Mouse (Mus musculus) myocyte (in vitro differentiated cells): ENCODE data around the gene Morn1. TPM values are rescaled to one million over a fixed set of nuclear protein-coding genes. Genes with fewer than 3 reads are reported as not detected.

Experiments
- H3K27me3 ChIP-seq: one replicate; pipeline ENCODE4 v1.6.1; 2011; ENCODE audit not compliant: control insufficient read depth, insufficient read depth, insufficient read length
- H3K36me3 ChIP-seq: one replicate; pipeline ENCODE4 v1.6.1; 2011; ENCODE audit not compliant: control insufficient read depth, insufficient read depth
- H3K4me2 ChIP-seq: one replicate; pipeline ENCODE4 v1.6.1; 2011; ENCODE audit warnings: low read depth, control low read depth
- H3K4me3 ChIP-seq: one replicate; pipeline ENCODE4 v1.5.1; 2011; ENCODE audit warnings: mild to moderate bottlenecking, control low read depth, moderate library complexity
- H3K79me2 ChIP-seq: one replicate; pipeline ENCODE4 v1.6.1; 2011; ENCODE audit not compliant: control insufficient read depth, insufficient read depth
- H3ac ChIP-seq: one replicate; pipeline ENCODE4 v1.6.1; 2011; ENCODE audit not compliant: control insufficient read depth, insufficient read length
- CEBPB ChIP-seq: IDR thresholded peaks from 2 replicates; pipeline ENCODE4 v1.6.1; 2011; ENCODE audit warnings: mild to moderate bottlenecking, moderate library complexity; ENCODE audit not compliant: poor library complexity, insufficient read depth, severe bottlenecking
- E2F4 ChIP-seq: IDR thresholded peaks from one replicate; pipeline ENCODE4 v1.6.1; 2011; ENCODE audit warnings: mild to moderate bottlenecking, control low read depth, moderate library complexity; ENCODE audit not compliant: insufficient read depth
- MAX ChIP-seq: IDR thresholded peaks from one replicate; pipeline ENCODE4 v1.6.1; 2011; ENCODE audit warnings: low read depth, mild to moderate bottlenecking, control low read depth
- MYOD1 ChIP-seq, 3 experiments: IDR thresholded peaks; one replicate each; pipeline ENCODE4 v1.6.1; 2011; ENCODE audit warnings: control low read depth in 2 of 3, low read depth in 2 of 3, mild to moderate bottlenecking in 2 of 3, moderate library complexity in 1 of 3; ENCODE audit not compliant: insufficient read length in 2 of 3, control insufficient read depth in 1 of 3
- MYOG ChIP-seq, 3 experiments: IDR thresholded peaks; one replicate each; pipeline ENCODE4 v1.6.1; 2011; ENCODE audit warnings: control low read depth in 2 of 3, low read depth in 2 of 3, mild to moderate bottlenecking in 2 of 3; ENCODE audit not compliant: insufficient read length in 2 of 3, control insufficient read depth in 1 of 3, insufficient read depth in 1 of 3
- POLR2A ChIP-seq: IDR thresholded peaks from one replicate; pipeline ENCODE4 v1.6.1; 2011; ENCODE audit warnings: low read depth, mild to moderate bottlenecking, control low read depth, moderate library complexity; ENCODE audit not compliant: insufficient read length
- POLR2AphosphoS2 ChIP-seq: IDR thresholded peaks from one replicate; pipeline ENCODE4 v1.6.1; 2011; ENCODE audit warnings: low read depth, control low read depth; ENCODE audit not compliant: insufficient read length
- REST ChIP-seq: IDR thresholded peaks from one replicate; pipeline ENCODE4 v1.6.1; 2011; ENCODE audit warnings: mild to moderate bottlenecking, control low read depth, moderate library complexity; ENCODE audit not compliant: insufficient read depth, insufficient read length
- SRF ChIP-seq: IDR thresholded peaks from one replicate; pipeline ENCODE4 v1.6.1; 2011; ENCODE audit warnings: low read depth; ENCODE audit not compliant: control insufficient read depth, insufficient read length
- TCF12 ChIP-seq: IDR thresholded peaks from one replicate; pipeline ENCODE4 v1.6.1; 2011; ENCODE audit warnings: mild to moderate bottlenecking, control low read depth; ENCODE audit not compliant: poor library complexity, insufficient read depth, severe bottlenecking
- TCF3 ChIP-seq: IDR thresholded peaks from one replicate; pipeline ENCODE4 v1.6.1; 2011; ENCODE audit warnings: low read depth, control low read depth; ENCODE audit not compliant: insufficient read length
- USF1 ChIP-seq: IDR thresholded peaks from one replicate; pipeline ENCODE4 v1.6.1; 2011; ENCODE audit warnings: low read depth, mild to moderate bottlenecking, control low read depth, moderate library complexity
- polyA plus RNA-seq: library from polyadenylated mRNA; unstranded; fragments of >200 nt; fragmentation: generic; extraction: Trizol; gene quantifications from one replicate; pipeline ENCODE4 v1.2.1, GENCODE M21; 2012; ENCODE audit warnings: missing spikeins

The Morn1 gene
- polyA plus RNA-seq, 1 experiment, result 2.6 TPM

DNA sequence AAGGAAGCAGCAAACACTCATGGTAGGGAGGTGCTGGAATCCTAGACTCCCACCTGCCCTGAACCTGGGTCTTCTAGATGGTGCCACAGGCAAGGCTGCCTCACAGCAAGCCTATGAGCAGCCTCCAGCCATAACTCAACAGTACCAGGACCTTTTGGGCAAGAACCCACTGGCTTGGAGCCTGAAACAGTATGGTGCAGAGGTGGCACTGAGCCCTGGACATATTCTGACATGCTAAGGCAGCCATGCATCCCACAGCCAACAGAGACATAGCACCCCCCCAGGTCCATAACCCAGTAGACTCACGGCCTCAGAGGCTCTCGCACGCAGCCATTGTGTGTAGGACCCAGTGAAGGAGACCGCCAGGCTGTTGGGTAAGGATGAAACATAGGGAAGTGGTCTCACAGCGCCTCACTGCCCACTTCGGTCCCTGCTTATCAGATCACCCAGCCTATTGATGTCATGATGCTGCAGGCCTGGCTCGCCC lies 48.4 kb downstream of the Morn1 start:
- no peak overlapping the region for H3K4me3 ChIP-seq
- H3K79me2 ChIP-seq, result no peaks in the 10 kb centered on the region
- H3K36me3 ChIP-seq, result no peaks in the 10 kb centered on the region
- H3K4me2 ChIP-seq, result peak overlapping the region; percentile 59
- no peak for TF ChIP-seq POLR2AphosphoS2
- no peak for TF ChIP-seq MAX
- no peak for TF ChIP-seq SRF
- no peak for TF ChIP-seq CEBPB
- TF ChIP-seq POLR2A, result no peak
- TF ChIP-seq MYOG (IDR thresholded peaks at IDR 0.05; ENCODE audit: control insufficient read depth in 1 of 3, insufficient read depth in 1 of 3, insufficient read length in 2 of 3, low read depth in 2 of 3), result no peak
- no peak for TF ChIP-seq REST
- TF ChIP-seq MYOD1 (IDR thresholded peaks at IDR 0.05; ENCODE audit: control insufficient read depth in 1 of 3, insufficient read length in 2 of 3, low read depth in 2 of 3), result no peak
- no peak for TF ChIP-seq TCF12
- no peak overlapping the region for H3ac ChIP-seq
- no peaks in the 10 kb centered on the region for H3K27me3 ChIP-seq

GRCm38 (mm10) chr4:155135909-155136585 lies 49.7 kb downstream of the Morn1 start:
- TF ChIP-seq TCF12, result peak; percentile 93
- TF ChIP-seq TCF3, result peak; percentile 84
- peak; percentile 88 to 99 (median 99) for TF ChIP-seq MYOD1 (IDR thresholded peaks at IDR 0.05; ENCODE audit: control insufficient read depth in 1 of 3, insufficient read length in 2 of 3, low read depth in 2 of 3)
- TF ChIP-seq SRF, result peak; percentile 9
- TF ChIP-seq MAX, result no peak
- TF ChIP-seq MYOG (IDR thresholded peaks at IDR 0.05; ENCODE audit: control insufficient read depth in 1 of 3, insufficient read depth in 1 of 3, insufficient read length in 2 of 3, low read depth in 2 of 3), result peak; percentile 81 to 97 (median 89)
- peak overlapping the region; percentile 48 for H3K4me2 ChIP-seq

GRCm38 (mm10) chr4:155137891-155138290 lies 51.5 kb downstream of the Morn1 start:
- Histone ChIP-seq H3K36me3 (no peaks in the 10 kb centered on the region), H3K79me2 (no peaks in the 10 kb centered on the region), H3ac (no peak overlapping the region), H3K4me3 (no peak overlapping the region), H3K27me3 (no peaks in the 10 kb centered on the region), H3K4me2 (no peak overlapping the region)
- TF ChIP-seq USF1 (no peak), MYOG (IDR thresholded peaks at IDR 0.05; ENCODE audit: control insufficient read depth in 1 of 3, insufficient read depth in 1 of 3, insufficient read length in 2 of 3, low read depth in 2 of 3) (no peak), TCF3 (no peak), E2F4 (no peak), REST (no peak), SRF (no peak), CEBPB (no peak), TCF12 (no peak), POLR2A (no peak), POLR2AphosphoS2 (no peak), MYOD1 (IDR thresholded peaks at IDR 0.05; ENCODE audit: control insufficient read depth in 1 of 3, insufficient read length in 2 of 3, low read depth in 2 of 3) (no peak), MAX (no peak)

More at GRCm38 (mm10) chr4:155135909-155136585, 49.7 kb downstream of the Morn1 start:
- no peaks in the 10 kb centered on the region for H3K27me3 ChIP-seq
- no peaks in the 10 kb centered on the region for H3K36me3 ChIP-seq
- H3K4me3 ChIP-seq, result no peak overlapping the region
- H3K79me2 ChIP-seq, result no peaks in the 10 kb centered on the region
- no peak overlapping the region for H3ac ChIP-seq

- no peaks in the 10 kb centered on the region for H3K36me3 ChIP-seq
- H3K79me2 ChIP-seq, result no peaks in the 10 kb centered on the region
- no peak overlapping the region for H3K4me2 ChIP-seq
- no peaks in the 10 kb centered on the region for H3K27me3 ChIP-seq
- TF ChIP-seq POLR2AphosphoS2 (no peak), SRF (no peak), E2F4 (no peak), REST (no peak), CEBPB (no peak), TCF3 (no peak), MYOG (IDR thresholded peaks at IDR 0.05; ENCODE audit: control insufficient read depth in 1 of 3, insufficient read depth in 1 of 3, insufficient read length in 2 of 3, low read depth in 2 of 3) (no peak), TCF12 (no peak), USF1 (no peak), MAX (no peak), MYOD1 (IDR thresholded peaks at IDR 0.05; ENCODE audit: control insufficient read depth in 1 of 3, insufficient read length in 2 of 3, low read depth in 2 of 3) (no peak), POLR2A (no peak)
- H3K4me3 ChIP-seq, result no peak overlapping the region
- H3ac ChIP-seq, result no peak overlapping the region
Observed at GRCm38 (mm10) chr4:155138451-155138850, 52.1 kb downstream of the Morn1 start.
